Mouse (Mus musculus) heart, embryonic 16.5 days (tissue): ENCODE data around the gene Slx4. TPM values are rescaled to one million over a fixed set of nuclear protein-coding genes. Genes with fewer than 3 reads are reported as not detected.

Experiments
- ATAC-seq: fragments of 200-750 bp; cut with Nextera tagmentation; replicated peaks from 2 replicates; pipeline ENCODE4 v1.8.0; 2017; ENCODE audit warnings: moderate number of reproducible peaks; ENCODE audit not compliant: insufficient read depth, low FRiP score; ENCODE audit errors: extremely low read depth
- H3K27ac ChIP-seq: fragments of 300-500 bp; sonication (generic); 2 replicates; pipeline ENCODE4 v1.5.1; 2014; ENCODE audit warnings: mild to moderate bottlenecking, low read length, control low read depth, moderate library complexity
- H3K27me3 ChIP-seq: fragments of 300-500 bp; sonication (generic); 2 replicates; pipeline ENCODE4 v1.6.1; 2014; ENCODE audit warnings: low read length, mixed read lengths; ENCODE audit not compliant: control insufficient read depth, insufficient read depth
- H3K36me3 ChIP-seq: fragments of 300-500 bp; sonication (generic); 2 replicates; pipeline ENCODE4 v1.6.1; 2014; ENCODE audit not compliant: control insufficient read depth, insufficient read depth
- H3K4me1 ChIP-seq: fragments of 300-500 bp; sonication (generic); 2 replicates; pipeline ENCODE4 v1.6.1; 2014; ENCODE audit warnings: low read length, mixed read lengths; ENCODE audit not compliant: control insufficient read depth, insufficient read depth
- H3K4me2 ChIP-seq: fragments of 300-500 bp; sonication (generic); 2 replicates; pipeline ENCODE4 v1.6.1; 2014; ENCODE audit warnings: low read depth, mild to moderate bottlenecking, control low read depth, low read length
- H3K4me3 ChIP-seq: fragments of 300-500 bp; sonication (generic); 2 replicates; pipeline ENCODE4 v1.5.1; 2014; ENCODE audit warnings: mild to moderate bottlenecking, control low read depth, low read length
- H3K9ac ChIP-seq: fragments of 300-500 bp; sonication (generic); 2 replicates; pipeline ENCODE4 v1.6.1; 2014; ENCODE audit warnings: low read length, control low read depth
- H3K9me3 ChIP-seq: fragments of 300-500 bp; sonication (generic); replicated peaks from 2 replicates; pipeline ENCODE4 v1.6.1; 2016; ENCODE audit warnings: low read length; ENCODE audit not compliant: control insufficient read depth
- WGBS: fragments of 180-500 bp; shearing (Covaris S2); extraction: QIAGEN DNeasy Blood & Tissue Kit; methylation state at CpG from one replicate; pipeline ENCODE4 v1.1.7; 2014; 5-methylcytosine and 5-hydroxymethylcytosine counted together
- polyA plus RNA-seq: library from polyadenylated mRNA; unstranded; fragments of >200 nt; fragmentation: Nextera tagmentation; extraction: Ambion mirVana; gene quantifications from 2 replicates; pipeline ENCODE4 v1.2.1, GENCODE M21; 2015

Gene Slx4
- polyA plus RNA-seq, 1 experiment from 2014 or later: 8.8 TPM

- no peak overlapping the region for H3K4me2 ChIP-seq
- no peak for ATAC-seq
- H3K4me1 ChIP-seq: 0 out of 2 replicates have a peak, but pooled peaks cover 4% of the 10 kb centered on the region
- H3K4me3 ChIP-seq: no peak overlapping the region
- no peaks in the 10 kb centered on the region for H3K27me3 ChIP-seq
- no peak overlapping the region for H3K27ac ChIP-seq
- H3K9ac ChIP-seq: no peak overlapping the region
- H3K9me3 ChIP-seq: no peaks in the 10 kb centered on the region
- peaks cover 19% of the 10 kb centered on the region for H3K36me3 ChIP-seq
- WGBS: 77% methylated on average over 3 of the region's 3 CpGs
Observed at GRCm38 (mm10) chr16:4034476-4034875, 30.9 kb upstream of the Slx4 start.

GRCm38 (mm10) chr16:4033971-4034370, 30.4 kb upstream of the Slx4 start:
- Histone ChIP-seq H3K4me1 (0 out of 2 replicates have a peak, but pooled peaks cover 4% of the 10 kb centered on the region), H3K27me3 (no peaks in the 10 kb centered on the region), H3K9ac (no peak overlapping the region), H3K36me3 (peaks cover 14% of the 10 kb centered on the region), H3K9me3 (no peaks in the 10 kb centered on the region), H3K4me3 (no peak overlapping the region), H3K27ac (no peak overlapping the region), H3K4me2 (no peak overlapping the region)
- no peak for ATAC-seq
- WGBS: 48% methylated on average over 5 of the region's 5 CpGs

GRCm38 (mm10) chr16:4032341-4032748, 28.8 kb upstream of the Slx4 start:
- no peaks in the 10 kb centered on the region; the same call in 1 of the 2 replicates for H3K9me3 ChIP-seq
- H3K9ac ChIP-seq: no peak overlapping the region
- H3K27ac ChIP-seq: no peak overlapping the region
- 76% methylated on average over 6 of the region's 6 CpGs for WGBS
- H3K4me3 ChIP-seq: no peak overlapping the region
- no peaks in the 10 kb centered on the region; the same call in 1 of the 2 replicates for H3K36me3 ChIP-seq
- H3K4me1 ChIP-seq: 0 out of 2 replicates have a peak, but pooled peaks cover 4% of the 10 kb centered on the region
- no peak for ATAC-seq
- H3K27me3 ChIP-seq: no peaks in the 10 kb centered on the region
- no peak overlapping the region for H3K4me2 ChIP-seq

GRCm38 (mm10) chr16:4031441-4032274, 28.1 kb upstream of the Slx4 start:
- Histone ChIP-seq H3K9ac (no peak overlapping the region), H3K27me3 (no peaks in the 10 kb centered on the region), H3K36me3 (no peaks in the 10 kb centered on the region), H3K9me3 (no peaks in the 10 kb centered on the region; the same call in 1 of the 2 replicates), H3K4me3 (no peak overlapping the region), H3K4me2 (no peak overlapping the region), H3K27ac (no peak overlapping the region), H3K4me1 (0 out of 2 replicates have a peak, but pooled peaks cover 4% of the 10 kb centered on the region)
- 76% methylated on average over 5 of the region's 6 CpGs for WGBS
- ATAC-seq: no peak

GRCm38 (mm10) chr16:4030501-4030900, 26.9 kb upstream of the Slx4 start:
- Histone ChIP-seq H3K36me3 (no peaks in the 10 kb centered on the region), H3K9me3 (no peaks in the 10 kb centered on the region; the same call in 1 of the 2 replicates), H3K4me2 (no peak overlapping the region), H3K9ac (no peak overlapping the region), H3K27ac (no peak overlapping the region), H3K4me3 (no peak overlapping the region), H3K4me1 (0 out of 2 replicates have a peak, but pooled peaks cover 4% of the 10 kb centered on the region), H3K27me3 (no peaks in the 10 kb centered on the region)
- WGBS: 93% methylated on average over 10 of the region's 10 CpGs
- no peak for ATAC-seq

- H3K4me3 ChIP-seq: no peak overlapping the region
- 85% methylated on average over 5 of the region's 5 CpGs for WGBS
Observed at GRCm38 (mm10) chr16:4029371-4029841, 25.8 kb upstream of the Slx4 start.

GRCm38 (mm10) chr16:4027211-4027610, 23.6 kb upstream of the Slx4 start:
- no peak overlapping the region for H3K4me3 ChIP-seq
- H3K4me1 ChIP-seq: no peaks in the 10 kb centered on the region
- H3K36me3 ChIP-seq: no peaks in the 10 kb centered on the region
- no peak for ATAC-seq
- no peak overlapping the region for H3K27ac ChIP-seq
- no peaks in the 10 kb centered on the region; the same call in 1 of the 2 replicates for H3K9me3 ChIP-seq
- H3K4me2 ChIP-seq: no peak overlapping the region
- H3K9ac ChIP-seq: no peak overlapping the region
- 78% methylated on average over 3 of the region's 3 CpGs for WGBS
- H3K27me3 ChIP-seq: no peaks in the 10 kb centered on the region

More at GRCm38 (mm10) chr16:4029371-4029841, 25.8 kb upstream of the Slx4 start:
- Histone ChIP-seq H3K4me1 (0 out of 2 replicates have a peak, but pooled peaks cover 4% of the 10 kb centered on the region), H3K9ac (no peak overlapping the region), H3K4me2 (no peak overlapping the region), H3K27me3 (no peaks in the 10 kb centered on the region), H3K9me3 (no peaks in the 10 kb centered on the region; the same call in 1 of the 2 replicates), H3K27ac (no peak overlapping the region), H3K36me3 (no peaks in the 10 kb centered on the region)
- ATAC-seq: no peak

GRCm38 (mm10) chr16:4026672-4027071, 23.1 kb upstream of the Slx4 start:
- H3K9me3 ChIP-seq: no peaks in the 10 kb centered on the region; the same call in 1 of the 2 replicates
- no peak overlapping the region for H3K4me2 ChIP-seq
- no peaks in the 10 kb centered on the region for H3K4me1 ChIP-seq
- no peaks in the 10 kb centered on the region for H3K27me3 ChIP-seq
- no peak for ATAC-seq
- no peak overlapping the region for H3K9ac ChIP-seq
- WGBS: 43% methylated on average over 1 of the region's 1 CpGs
- H3K4me3 ChIP-seq: no peak overlapping the region
- H3K27ac ChIP-seq: no peak overlapping the region
- no peaks in the 10 kb centered on the region for H3K36me3 ChIP-seq

GRCm38 (mm10) chr16:4022719-4023118, 19.1 kb upstream of the Slx4 start:
- Histone ChIP-seq H3K36me3 (no peaks in the 10 kb centered on the region), H3K9me3 (no peaks in the 10 kb centered on the region), H3K27me3 (no peaks in the 10 kb centered on the region), H3K27ac (no peak overlapping the region), H3K4me1 (no peaks in the 10 kb centered on the region), H3K4me3 (no peak overlapping the region), H3K4me2 (no peak overlapping the region), H3K9ac (no peak overlapping the region)
- 66% methylated on average over 4 of the region's 4 CpGs for WGBS
- no peak for ATAC-seq
